Mouse (Mus musculus): ENCODE data around the gene Dcaf7. TPM values are rescaled to one million over a fixed set of nuclear protein-coding genes. Genes with fewer than 3 reads are reported as not detected.

Gene Dcaf7
- polyA plus RNA-seq, 1 experiment from 2014 or later: 145 TPM

DNA sequence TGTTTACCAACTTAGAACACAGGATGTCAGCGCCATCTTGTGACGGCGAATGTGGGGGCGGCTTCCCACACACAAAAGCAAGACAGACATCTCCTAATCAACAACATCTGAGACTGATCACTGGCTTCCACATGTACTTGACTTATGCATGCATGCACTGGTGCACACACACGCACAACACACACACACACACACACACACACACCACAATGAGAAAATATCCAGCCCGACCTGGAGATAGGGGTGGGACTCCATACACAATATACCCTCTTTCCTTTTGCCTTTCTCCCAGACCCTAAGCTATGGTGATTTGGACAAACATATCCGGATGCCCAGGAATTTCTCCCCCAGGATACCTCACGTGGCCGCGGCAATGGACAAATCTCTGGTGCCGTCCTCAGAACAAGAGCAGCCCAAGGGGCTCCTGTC lies 3.2 kb upstream of the Dcaf7 start:
- no peak for ATAC-seq

DNA sequence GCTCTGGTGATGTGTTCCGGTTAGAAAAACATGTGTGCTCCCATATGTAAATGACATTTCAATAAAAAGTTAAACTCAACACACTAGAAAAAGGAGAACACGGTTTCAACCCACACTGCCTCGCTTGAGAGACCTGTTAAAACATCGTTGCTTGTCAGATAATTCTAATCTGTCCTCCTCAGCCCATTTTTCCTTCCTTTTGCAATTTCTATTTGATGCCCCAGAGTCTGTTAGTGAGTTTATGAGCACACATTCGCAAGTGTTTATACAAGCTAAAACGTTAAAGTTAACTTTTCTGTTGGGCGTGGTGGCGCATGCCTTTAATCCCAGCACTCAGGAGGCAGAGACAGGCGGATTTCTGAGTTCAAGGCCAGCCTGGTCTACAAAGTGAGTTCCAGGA lies 1.7 kb upstream of the Dcaf7 start:
- Histone ChIP-seq H3K4me3 (replicated peaks; ENCODE audit: low read length) (no peak overlapping the region), H3K27me3 (replicated peaks; ENCODE audit: control insufficient read depth, insufficient read depth, low read length) (no peaks in the 10 kb centered on the region), H3K9ac (replicated peaks; ENCODE audit: low read depth, low read length) (no peak overlapping the region), H3K9me3 (ENCODE audit: control insufficient read depth, low read length) (no peaks in the 10 kb centered on the region), H3K27ac (ENCODE audit: low read length) (no peak overlapping the region), H3K36me3 (ENCODE audit: control insufficient read depth, insufficient read depth) (no peaks in the 10 kb centered on the region), H3K4me1 (replicated peaks; ENCODE audit: control insufficient read depth, insufficient read depth, low read length) (peaks cover 33% of the 10 kb centered on the region), H3K4me2 (ENCODE audit: low read length) (no peak overlapping the region)
- 87% methylated on average over 9 of the region's 9 CpGs for WGBS
- no peak for ATAC-seq

More for the DNA sequence above, 3.2 kb upstream of the Dcaf7 start:
- Histone ChIP-seq H3K4me3 (replicated peaks; ENCODE audit: low read length) (peak overlapping the region; percentile 13; the same call in 1 of the 2 replicates), H3K4me1 (replicated peaks; ENCODE audit: control insufficient read depth, insufficient read depth, low read length) (peaks cover 21% of the 10 kb centered on the region), H3K9me3 (ENCODE audit: control insufficient read depth, low read length) (no peaks in the 10 kb centered on the region), H3K27me3 (replicated peaks; ENCODE audit: control insufficient read depth, insufficient read depth, low read length) (no peaks in the 10 kb centered on the region), H3K9ac (replicated peaks; ENCODE audit: low read depth, low read length) (peak overlapping the region; percentile 27), H3K4me2 (ENCODE audit: low read length) (peak overlapping the region; percentile 41), H3K27ac (ENCODE audit: low read length) (peak overlapping the region; percentile 83), H3K36me3 (ENCODE audit: control insufficient read depth, insufficient read depth) (no peaks in the 10 kb centered on the region)
- 38% methylated on average over 11 of the region's 11 CpGs for WGBS

DNA sequence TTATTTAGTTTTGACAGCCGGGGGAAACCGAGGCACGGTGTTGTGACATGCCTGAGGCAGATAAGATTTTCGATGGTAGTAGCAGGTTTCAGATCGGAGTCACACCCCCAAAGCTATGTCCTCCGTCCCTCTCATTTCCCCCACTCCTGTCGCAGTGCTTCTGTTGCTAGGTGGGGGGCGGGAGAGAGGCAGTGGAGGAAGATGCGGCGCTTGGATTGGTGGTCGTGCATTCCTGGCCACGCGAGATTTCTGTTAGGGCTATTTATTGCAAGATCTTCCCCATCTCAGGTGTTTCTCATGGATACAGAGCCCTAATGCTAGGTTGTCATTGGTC lies 713 bp downstream of the Dcaf7 start:
- Histone ChIP-seq H3K4me3 (replicated peaks; ENCODE audit: low read length) (peak overlapping the region; percentile 100), H3K36me3 (ENCODE audit: control insufficient read depth, insufficient read depth) (no peaks in the 10 kb centered on the region), H3K27ac (ENCODE audit: low read length) (peak overlapping the region; percentile 93), H3K4me1 (replicated peaks; ENCODE audit: control insufficient read depth, insufficient read depth, low read length) (peaks cover 33% of the 10 kb centered on the region), H3K27me3 (replicated peaks; ENCODE audit: control insufficient read depth, insufficient read depth, low read length) (no peaks in the 10 kb centered on the region), H3K9me3 (ENCODE audit: control insufficient read depth, low read length) (no peaks in the 10 kb centered on the region), H3K4me2 (ENCODE audit: low read length) (peak overlapping the region; percentile 92), H3K9ac (replicated peaks; ENCODE audit: low read depth, low read length) (peak overlapping the region; percentile 96)
- WGBS: 0% methylated on average over 13 of the region's 13 CpGs
- no peak; the same call in 1 of the 2 replicates for ATAC-seq

DNA sequence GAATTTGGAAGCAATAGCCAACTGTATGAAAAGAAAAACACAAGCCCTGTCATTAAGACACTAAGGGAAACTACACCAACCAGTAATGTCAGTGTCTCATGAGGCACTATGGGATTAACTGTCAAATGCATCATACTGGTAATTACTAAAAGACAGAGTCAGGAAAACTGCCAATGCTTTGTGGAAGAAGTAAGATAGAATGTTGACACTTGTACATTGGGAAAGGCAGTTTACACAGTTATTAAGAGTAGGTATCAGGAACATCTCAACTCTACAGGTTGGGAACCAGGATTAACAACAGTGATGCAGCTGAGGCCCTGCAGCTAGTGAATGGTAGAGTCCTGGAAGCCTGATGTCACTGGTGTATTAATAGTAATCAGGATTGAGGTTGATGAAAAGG lies 7.7 kb downstream of the Dcaf7 start:
- H3K27ac ChIP-seq (ENCODE audit: low read length): no peak overlapping the region
- no peak overlapping the region for H3K4me3 ChIP-seq (replicated peaks; ENCODE audit: low read length)
- no peak overlapping the region for H3K4me2 ChIP-seq (ENCODE audit: low read length)
- no peaks in the 10 kb centered on the region for H3K9me3 ChIP-seq (ENCODE audit: control insufficient read depth, low read length)
- H3K9ac ChIP-seq (replicated peaks; ENCODE audit: low read depth, low read length): no peak overlapping the region
- peaks cover 16% of the 10 kb centered on the region for H3K36me3 ChIP-seq (ENCODE audit: control insufficient read depth, insufficient read depth)
- no peak for ATAC-seq
- H3K4me1 ChIP-seq (replicated peaks; ENCODE audit: control insufficient read depth, insufficient read depth, low read length): peaks cover 4% of the 10 kb centered on the region
- no peaks in the 10 kb centered on the region for H3K27me3 ChIP-seq (replicated peaks; ENCODE audit: control insufficient read depth, insufficient read depth, low read length)

DNA sequence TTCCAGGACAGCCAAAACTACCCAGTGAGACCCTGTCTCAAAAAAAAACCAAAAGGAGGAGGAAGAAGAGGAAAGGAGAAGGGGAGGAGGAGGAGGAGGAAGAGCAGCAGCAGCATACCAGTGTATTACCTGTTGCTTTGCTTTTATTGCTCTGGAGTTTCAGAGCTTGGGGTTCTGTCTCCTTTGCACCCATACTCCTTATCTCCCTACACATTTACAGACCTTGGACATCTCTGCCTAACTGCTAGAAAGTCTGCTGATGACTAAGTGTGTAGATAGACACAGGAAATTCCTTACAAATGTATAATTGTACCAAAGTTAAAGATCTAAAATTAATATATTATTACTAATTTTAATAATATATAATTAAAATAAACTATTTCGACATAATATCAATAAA lies 8.6 kb downstream of the Dcaf7 start:
- Histone ChIP-seq H3K4me2 (ENCODE audit: low read length) (no peak overlapping the region), H3K4me1 (replicated peaks; ENCODE audit: control insufficient read depth, insufficient read depth, low read length) (no peaks in the 10 kb centered on the region), H3K36me3 (ENCODE audit: control insufficient read depth, insufficient read depth) (peaks cover 16% of the 10 kb centered on the region), H3K9ac (replicated peaks; ENCODE audit: low read depth, low read length) (no peak overlapping the region), H3K9me3 (ENCODE audit: control insufficient read depth, low read length) (no peaks in the 10 kb centered on the region), H3K27me3 (replicated peaks; ENCODE audit: control insufficient read depth, insufficient read depth, low read length) (no peaks in the 10 kb centered on the region), H3K27ac (ENCODE audit: low read length) (no peak overlapping the region), H3K4me3 (replicated peaks; ENCODE audit: low read length) (no peak overlapping the region)
- no peak for ATAC-seq
- WGBS: 96% methylated on average over 1 of the region's 1 CpGs

DNA sequence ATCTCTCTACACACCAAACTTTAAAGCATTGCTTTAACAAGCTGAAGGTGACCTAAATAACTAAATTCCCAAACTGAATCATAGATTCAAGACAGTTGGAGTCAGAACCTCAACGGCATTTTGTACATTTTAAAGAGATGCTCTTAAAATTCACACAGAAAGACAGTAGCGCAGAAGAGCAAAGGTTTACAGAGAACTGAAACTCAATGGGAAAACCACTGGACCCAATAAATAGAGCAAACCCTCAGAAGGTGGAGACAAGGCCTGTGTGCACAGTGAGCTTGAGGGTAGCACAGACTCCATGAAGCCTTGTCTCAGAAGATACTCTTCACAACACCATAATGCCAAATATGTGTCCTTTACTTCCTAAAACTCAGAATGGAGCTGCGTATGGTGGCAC lies 9.1 kb downstream of the Dcaf7 start:
- no peaks in the 10 kb centered on the region for H3K9me3 ChIP-seq (ENCODE audit: control insufficient read depth, low read length)
- WGBS: 94% methylated on average over 3 of the region's 3 CpGs
- no peak for ATAC-seq
- no peak overlapping the region for H3K27ac ChIP-seq (ENCODE audit: low read length)
- H3K4me3 ChIP-seq (replicated peaks; ENCODE audit: low read length): no peak overlapping the region
- H3K36me3 ChIP-seq (ENCODE audit: control insufficient read depth, insufficient read depth): peaks cover 18% of the 10 kb centered on the region
- no peak overlapping the region for H3K9ac ChIP-seq (replicated peaks; ENCODE audit: low read depth, low read length)
- no peaks in the 10 kb centered on the region for H3K27me3 ChIP-seq (replicated peaks; ENCODE audit: control insufficient read depth, insufficient read depth, low read length)
- H3K4me2 ChIP-seq (ENCODE audit: low read length): no peak overlapping the region
- H3K4me1 ChIP-seq (replicated peaks; ENCODE audit: control insufficient read depth, insufficient read depth, low read length): no peaks in the 10 kb centered on the region

DNA sequence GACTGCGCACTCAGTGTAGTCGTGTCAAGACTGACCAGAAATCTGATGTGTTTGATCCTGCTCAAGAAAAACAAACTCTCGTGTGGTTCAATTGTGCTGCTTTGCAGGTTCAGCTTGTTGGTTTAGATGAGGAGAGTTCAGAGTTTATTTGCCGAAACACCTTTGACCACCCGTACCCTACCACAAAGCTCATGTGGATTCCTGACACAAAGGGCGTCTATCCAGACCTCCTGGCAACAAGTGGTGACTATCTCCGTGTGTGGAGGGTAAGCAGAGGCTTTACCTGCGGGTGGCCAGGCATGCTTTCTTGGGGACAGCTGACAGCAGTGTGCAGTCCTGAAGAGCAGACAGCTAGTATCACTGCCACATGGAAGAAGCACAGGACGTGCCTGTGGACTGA lies 9.9 kb downstream of the Dcaf7 start:
- ATAC-seq: no peak
- no peak overlapping the region for H3K4me3 ChIP-seq (replicated peaks; ENCODE audit: low read length)
- no peaks in the 10 kb centered on the region for H3K27me3 ChIP-seq (replicated peaks; ENCODE audit: control insufficient read depth, insufficient read depth, low read length)
- H3K9me3 ChIP-seq (ENCODE audit: control insufficient read depth, low read length): no peaks in the 10 kb centered on the region
- no peak overlapping the region for H3K27ac ChIP-seq (ENCODE audit: low read length)
- WGBS: 88% methylated on average over 9 of the region's 9 CpGs
- no peak overlapping the region for H3K9ac ChIP-seq (replicated peaks; ENCODE audit: low read depth, low read length)
- H3K36me3 ChIP-seq (ENCODE audit: control insufficient read depth, insufficient read depth): peaks cover 20% of the 10 kb centered on the region
- H3K4me1 ChIP-seq (replicated peaks; ENCODE audit: control insufficient read depth, insufficient read depth, low read length): no peaks in the 10 kb centered on the region
- no peak overlapping the region for H3K4me2 ChIP-seq (ENCODE audit: low read length)

DNA sequence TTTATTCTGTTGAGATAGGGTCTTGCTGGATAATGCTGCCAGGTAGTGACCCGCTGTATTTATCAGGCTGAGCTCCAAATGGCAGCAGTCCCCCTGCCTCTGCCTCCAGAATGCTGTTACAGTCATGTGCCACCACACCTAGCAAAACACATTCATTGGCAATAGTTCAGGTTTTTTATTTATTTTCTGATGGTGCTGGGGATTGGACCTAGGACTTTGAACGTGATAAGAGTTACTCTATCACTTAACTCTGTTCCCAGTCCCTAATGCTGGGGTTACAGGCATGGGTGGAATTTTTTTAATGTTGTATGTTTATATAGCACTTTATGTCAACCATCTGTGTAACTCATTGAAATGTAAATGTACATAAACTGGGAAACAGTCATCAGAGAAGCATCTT lies 17.2 kb downstream of the Dcaf7 start:
- Histone ChIP-seq H3K9ac (replicated peaks; ENCODE audit: low read depth, low read length) (no peak overlapping the region), H3K4me3 (replicated peaks; ENCODE audit: low read length) (no peak overlapping the region), H3K4me2 (ENCODE audit: low read length) (no peak overlapping the region), H3K4me1 (replicated peaks; ENCODE audit: control insufficient read depth, insufficient read depth, low read length) (no peaks in the 10 kb centered on the region), H3K27ac (ENCODE audit: low read length) (no peak overlapping the region), H3K36me3 (ENCODE audit: control insufficient read depth, insufficient read depth) (peaks cover 33% of the 10 kb centered on the region), H3K27me3 (replicated peaks; ENCODE audit: control insufficient read depth, insufficient read depth, low read length) (no peaks in the 10 kb centered on the region), H3K9me3 (ENCODE audit: control insufficient read depth, low read length) (no peaks in the 10 kb centered on the region)
- no peak for ATAC-seq
- 95% methylated on average over 2 of the region's 2 CpGs for WGBS

DNA sequence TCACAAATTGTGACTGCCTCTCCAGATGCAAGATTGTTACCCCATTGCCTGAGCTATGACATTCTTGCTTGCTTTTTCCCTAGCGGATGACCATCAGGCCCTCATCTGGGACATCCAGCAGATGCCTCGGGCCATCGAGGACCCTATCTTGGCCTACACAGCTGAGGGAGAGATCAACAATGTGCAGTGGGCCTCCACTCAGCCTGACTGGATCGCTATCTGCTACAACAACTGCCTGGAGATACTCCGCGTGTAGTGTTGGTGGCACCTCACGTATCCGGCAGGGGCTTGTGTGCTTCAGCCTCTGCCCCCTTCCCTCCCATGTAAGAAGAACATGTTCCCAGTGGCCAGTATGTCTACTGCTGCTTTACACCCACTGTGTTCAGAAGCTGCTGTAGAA lies 17.9 kb downstream of the Dcaf7 start:
- Histone ChIP-seq H3K4me3 (replicated peaks; ENCODE audit: low read length) (no peak overlapping the region), H3K27me3 (replicated peaks; ENCODE audit: control insufficient read depth, insufficient read depth, low read length) (no peaks in the 10 kb centered on the region), H3K9me3 (ENCODE audit: control insufficient read depth, low read length) (no peaks in the 10 kb centered on the region), H3K36me3 (ENCODE audit: control insufficient read depth, insufficient read depth) (peaks cover 33% of the 10 kb centered on the region), H3K9ac (replicated peaks; ENCODE audit: low read depth, low read length) (no peak overlapping the region), H3K27ac (ENCODE audit: low read length) (no peak overlapping the region), H3K4me1 (replicated peaks; ENCODE audit: control insufficient read depth, insufficient read depth, low read length) (no peaks in the 10 kb centered on the region), H3K4me2 (ENCODE audit: low read length) (no peak overlapping the region)
- no peak for ATAC-seq
- 96% methylated on average over 8 of the region's 8 CpGs for WGBS

DNA sequence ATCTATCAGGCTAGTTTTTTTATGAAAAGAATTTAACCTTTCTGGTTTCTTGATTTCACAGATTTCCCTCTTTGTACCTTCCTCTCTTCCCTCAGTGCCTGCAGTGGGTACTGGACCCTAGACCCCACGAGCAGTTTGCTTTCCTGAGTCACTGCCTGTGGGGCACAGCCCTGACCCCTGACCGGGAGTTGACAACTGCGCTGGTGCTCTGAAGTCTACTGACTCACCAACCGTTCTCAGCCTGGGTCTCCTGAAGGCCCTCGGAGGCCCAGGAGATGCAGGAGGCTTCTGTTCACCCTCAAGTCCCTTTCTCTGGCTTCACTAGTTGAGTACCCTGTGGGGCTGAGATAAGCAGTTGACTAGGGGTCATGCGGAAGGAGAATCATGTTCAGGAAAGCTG lies 18.7 kb downstream of the Dcaf7 start:
- WGBS: 92% methylated on average over 6 of the region's 6 CpGs
- H3K4me3 ChIP-seq (replicated peaks; ENCODE audit: low read length): no peak overlapping the region
- H3K9me3 ChIP-seq (ENCODE audit: control insufficient read depth, low read length): no peaks in the 10 kb centered on the region
- no peaks in the 10 kb centered on the region for H3K4me1 ChIP-seq (replicated peaks; ENCODE audit: control insufficient read depth, insufficient read depth, low read length)
- no peaks in the 10 kb centered on the region for H3K27me3 ChIP-seq (replicated peaks; ENCODE audit: control insufficient read depth, insufficient read depth, low read length)
- H3K36me3 ChIP-seq (ENCODE audit: control insufficient read depth, insufficient read depth): peaks cover 38% of the 10 kb centered on the region
- H3K9ac ChIP-seq (replicated peaks; ENCODE audit: low read depth, low read length): no peak overlapping the region
- no peak overlapping the region for H3K4me2 ChIP-seq (ENCODE audit: low read length)
- H3K27ac ChIP-seq (ENCODE audit: low read length): no peak overlapping the region
- ATAC-seq: no peak

Data from forebrain, embryonic 16.5 days (tissue).